29 mouse cellular contexts compared by ENCODE assay signal in the genomic region with DNA sequence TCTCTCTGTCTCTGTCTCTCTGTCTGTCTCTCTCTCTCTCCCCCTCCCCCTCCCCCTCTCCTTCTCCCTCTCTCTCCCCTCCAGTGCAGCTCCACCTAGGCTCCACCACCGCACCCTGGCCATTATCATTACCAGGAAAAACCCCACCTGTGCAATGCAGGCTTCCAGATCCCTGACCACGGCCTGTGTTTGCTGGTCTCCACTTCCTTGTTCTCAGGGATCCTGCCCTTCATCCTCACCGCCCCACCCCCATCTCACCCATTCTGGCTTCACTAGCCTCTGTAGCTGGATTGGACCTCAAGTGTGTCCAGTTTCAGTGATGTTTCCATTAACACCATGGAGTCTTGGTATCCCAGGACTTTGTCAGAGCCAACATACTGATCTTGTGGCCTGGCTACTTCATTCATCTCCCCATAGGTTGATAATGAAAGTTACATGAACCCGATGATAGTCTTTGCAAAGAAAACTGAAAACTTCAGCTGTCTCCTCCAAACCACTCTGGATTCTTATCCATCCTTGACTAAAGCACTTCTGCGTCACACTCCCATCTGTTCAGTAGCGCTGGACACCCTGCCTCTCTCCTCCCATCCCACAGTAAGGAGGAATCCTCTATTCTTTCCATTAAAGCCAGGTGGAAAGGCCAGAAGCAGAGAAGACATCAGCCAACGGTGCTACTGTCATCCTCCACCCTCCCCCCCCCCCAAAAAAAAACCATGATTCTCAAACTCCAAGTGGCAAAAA.
DNase-seq lines count a peak whose midpoint lies in the region; ATAC-seq and TF ChIP-seq lines count a peak whose summit lies in the region.
"Had no signal": no experiment of that assay in that cellular context is flagged by ENCODE, and none has a peak within 500 bp of the region (broad histone marks: within the 10 kb centered on the region; RNA-seq: fewer than 3 reads in every experiment).

No protein-coding gene starts in this region.

- no peak for TF ChIP-seq POLR2A in heart, adult 2 months (IDR thresholded peaks at IDR 0.05; ENCODE audit: insufficient read depth, low read depth, low read length)
- TF ChIP-seq POLR2A in kidney, adult 2 months (IDR thresholded peaks at IDR 0.05; ENCODE audit: low read depth, low read length): no peak

- no peak overlapping the region for H3K9ac ChIP-seq in heart, adult 2 months (ENCODE audit: low read depth, low read length)
- no peak overlapping the region for H3K9ac ChIP-seq in stomach, embryonic 16.5 days (ENCODE audit: low read length)
- H3K9ac ChIP-seq: heart, embryonic 13.5 days; hindbrain, embryonic 14.5 days; limb, embryonic 15.5 days; liver, embryonic 13.5 days; midbrain, embryonic 12.5 days; neural tube, embryonic 12.5 days had no signal

- TF ChIP-seq EP300 in heart, adult 2 months (IDR thresholded peaks at IDR 0.05; ENCODE audit: insufficient read depth, low read depth, low read length): no peak

- no peak for TF ChIP-seq CTCF in heart, adult 2 months (IDR thresholded peaks at IDR 0.05)
- TF ChIP-seq CTCF in kidney, adult 2 months (conservative IDR thresholded peaks at IDR 0.05; ENCODE audit: insufficient read depth, insufficient read length, low read depth, low read length): no peak

- H3K27me3 ChIP-seq in heart, adult 2 months (ENCODE audit: control insufficient read depth, insufficient read depth, low read length): no peaks in the 10 kb centered on the region
- no peaks in the 10 kb centered on the region for H3K27me3 ChIP-seq in stomach, embryonic 16.5 days (ENCODE audit: control insufficient read depth, insufficient read depth, low read length)
- no peaks in the 10 kb centered on the region for H3K27me3 ChIP-seq in kidney, adult 2 months (replicated peaks; ENCODE audit: control insufficient read depth, insufficient read depth, low read length)
- H3K27me3 ChIP-seq: heart, embryonic 13.5 days; limb, embryonic 15.5 days; liver, embryonic 13.5 days; midbrain, embryonic 12.5 days; neural tube, embryonic 12.5 days had no signal

- H3K4me2 ChIP-seq in stomach, embryonic 16.5 days (ENCODE audit: low read depth, low read length): no peak overlapping the region
- H3K4me2 ChIP-seq: heart, embryonic 13.5 days; hindbrain, embryonic 14.5 days; limb, embryonic 15.5 days; liver, embryonic 13.5 days; midbrain, embryonic 12.5 days; neural tube, embryonic 12.5 days had no signal

- H3K4me1 ChIP-seq in heart, adult 2 months (ENCODE audit: control insufficient read depth, insufficient read depth, low read length): no peaks in the 10 kb centered on the region
- H3K4me1 ChIP-seq in stomach, embryonic 16.5 days (ENCODE audit: control insufficient read depth, insufficient read depth, low read length): peaks cover 3% of the 10 kb centered on the region
- peaks cover 7% of the 10 kb centered on the region; the same call in 1 of the 2 replicates for H3K4me1 ChIP-seq in kidney, adult 2 months (ENCODE audit: control insufficient read depth, insufficient read depth, low read length)
- H3K4me1 ChIP-seq: neural tube, embryonic 12.5 days had no signal

- H3K79me2 ChIP-seq in heart, adult 2 months (replicated peaks; ENCODE audit: control insufficient read depth, insufficient read depth, low read length): no peaks in the 10 kb centered on the region

- intact Hi-C loops in heart, adult 2 months (cut with DNase I): no loop called here
- intact Hi-C loops in left cerebral cortex, postnatal 14 days (cut with DNase I): no loop called here

- 82% methylated on average over 7 of the region's 7 CpGs for WGBS in heart, adult 2 months
- 60% methylated on average over 7 of the region's 7 CpGs for WGBS in large intestine, adult 2 months
- WGBS in stomach, embryonic 16.5 days: 74% methylated on average over 7 of the region's 7 CpGs
- 89% methylated on average over 7 of the region's 7 CpGs for WGBS in kidney, adult 2 months

- ATAC-seq in stomach, embryonic 16.5 days (ENCODE audit: insufficient read depth, low FRiP score): peak; percentile 89

- no peaks in the 10 kb centered on the region for H3K9me3 ChIP-seq in stomach, embryonic 16.5 days (replicated peaks; ENCODE audit: control insufficient read depth, low read length)
- H3K9me3 ChIP-seq: limb, embryonic 10.5 days; limb, embryonic 15.5 days; liver, embryonic 13.5 days; megakaryocyte, embryonic 14.5 days; midbrain, embryonic 12.5 days; neural tube, embryonic 12.5 days had no signal

- no peak overlapping the region for H3K4me3 ChIP-seq in heart, adult 2 months
- no peak overlapping the region for H3K4me3 ChIP-seq in stomach, embryonic 16.5 days (replicated peaks; ENCODE audit: low read length)
- H3K4me3 ChIP-seq in kidney, adult 2 months (ENCODE audit: insufficient read depth, low read depth, low read length): no peak overlapping the region
- H3K4me3 ChIP-seq: erythroblast, embryonic 14.5 days; heart, embryonic 13.5 days; limb, embryonic 10.5 days; limb, embryonic 15.5 days; liver, embryonic 13.5 days; megakaryocyte, embryonic 14.5 days; midbrain, embryonic 12.5 days; myocyte; neural tube, embryonic 12.5 days had no signal

- no peaks in the 10 kb centered on the region for H3K36me3 ChIP-seq in heart, adult 2 months (ENCODE audit: control insufficient read depth, insufficient read depth, low read length)
- H3K36me3 ChIP-seq in stomach, embryonic 16.5 days (ENCODE audit: control insufficient read depth, insufficient read depth, low read length): no peaks in the 10 kb centered on the region
- H3K36me3 ChIP-seq in kidney, adult 2 months (ENCODE audit: control insufficient read depth, insufficient read depth, low read length): no peaks in the 10 kb centered on the region
- H3K36me3 ChIP-seq: heart, embryonic 13.5 days; limb, embryonic 10.5 days; limb, embryonic 15.5 days; liver, embryonic 13.5 days; neural tube, embryonic 12.5 days had no signal

- peak; percentile 89 for DNase-seq in heart, adult 11 months
- DNase-seq in heart, adult 2 months: no peak
- DNase-seq in ZHBTc4 (ENCODE audit: low read depth, low spot score): peak; percentile 48
- peak; percentile 68 for DNase-seq in large intestine, adult 2 months (ENCODE audit: low read depth, low spot score)
- DNase-seq in kidney, adult 2 months: no peak
- no peak for DNase-seq in left cerebral cortex, postnatal 14 days (ENCODE audit: low spot score in 2 of 2)
- DNase-seq: adrenal gland, postnatal 25 days; cerebellum, adult 18-20 months; cerebellum, postnatal 10 days; gastrocnemius, postnatal 25 days; heart, postnatal 10 days; kidney, adult 8-10 months; kidney, postnatal 10 days; liver, embryonic 13.5 days; lung, adult 2 months; lung, postnatal 10 days; right cerebral cortex, postnatal 4 days; thymus, adult 18-20 months; thymus, postnatal 4 days had no signal

- no peak overlapping the region for H3K27ac ChIP-seq in heart, adult 2 months
- H3K27ac ChIP-seq in stomach, embryonic 16.5 days (ENCODE audit: low read length): no peak overlapping the region
- no peak overlapping the region for H3K27ac ChIP-seq in kidney, adult 2 months (ENCODE audit: insufficient read depth, low read depth, low read length)
- H3K27ac ChIP-seq: heart, embryonic 13.5 days; hindbrain, embryonic 14.5 days; limb, embryonic 10.5 days; limb, embryonic 15.5 days; liver, embryonic 13.5 days; midbrain, embryonic 12.5 days; neural tube, embryonic 12.5 days had no signal

Comparison
In these comparisons a context has a peak if more than half of its experiments do, and no peak if none do; other contexts are left out.
1. DNase-seq: peak in heart, adult 11 months (single experiment), ZHBTc4 (single experiment) and large intestine, adult 2 months (single experiment); none in heart, adult 2 months (0 of 2), kidney, adult 2 months (single experiment) and left cerebral cortex, postnatal 14 days (0 of 2).